Mouse (Mus musculus) skeletal muscle tissue, adult 2 months (tissue): ENCODE results near the gene Tmem177.

Experiments used
- DNase-seq: peaks from one replicate; pipeline ENCODE4 v3.0.0-alpha.2; 2012; ENCODE audit warnings: low read depth, low spot score

Gene Tmem177

DNA sequence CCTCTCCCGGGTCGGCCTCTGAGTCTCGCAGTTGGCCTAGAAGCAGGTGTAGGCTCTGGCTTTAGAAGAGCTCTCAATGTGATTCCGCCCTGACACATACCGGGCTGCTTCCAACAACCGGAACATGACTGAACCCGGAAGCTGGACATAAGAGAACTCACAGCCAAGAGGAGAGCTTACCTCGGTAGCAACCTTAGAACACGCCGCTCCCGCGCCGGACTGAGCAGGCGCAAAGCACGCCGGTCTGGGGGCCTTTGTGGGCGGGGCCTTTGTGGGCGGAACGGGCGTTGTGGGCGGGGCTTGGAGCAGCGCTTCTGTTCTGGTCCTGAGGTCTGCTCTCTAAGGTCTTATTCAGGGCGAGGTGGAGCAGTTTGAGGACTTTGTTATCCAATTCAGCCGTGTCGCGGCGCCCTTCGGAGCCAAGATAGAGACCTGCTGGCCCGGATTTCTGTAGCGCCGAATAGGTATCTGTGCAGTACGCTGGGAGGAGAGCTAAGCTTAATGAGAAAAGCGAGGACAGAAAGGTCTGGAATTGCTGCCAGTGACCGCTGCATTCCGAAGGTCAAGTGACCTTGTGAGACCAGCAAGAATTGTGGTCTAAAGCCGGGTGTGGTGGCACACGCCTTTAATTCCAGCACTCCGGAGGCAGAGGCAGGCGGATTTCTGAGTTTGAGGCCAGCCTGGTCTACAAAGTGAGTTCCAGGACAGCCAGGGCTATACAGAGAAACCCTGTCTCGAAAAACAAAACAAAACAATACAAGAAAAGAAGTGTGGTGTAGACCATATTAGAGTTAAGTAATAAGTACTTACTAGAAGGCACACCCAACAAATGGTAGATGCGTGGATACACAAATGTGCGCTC is at the start of gene Tmem177:
Tmem177 (minus strand) TSS at position 256 of the 862 bp plus-strand sequence.
- DNase-seq, result peak; percentile 90

DNA sequence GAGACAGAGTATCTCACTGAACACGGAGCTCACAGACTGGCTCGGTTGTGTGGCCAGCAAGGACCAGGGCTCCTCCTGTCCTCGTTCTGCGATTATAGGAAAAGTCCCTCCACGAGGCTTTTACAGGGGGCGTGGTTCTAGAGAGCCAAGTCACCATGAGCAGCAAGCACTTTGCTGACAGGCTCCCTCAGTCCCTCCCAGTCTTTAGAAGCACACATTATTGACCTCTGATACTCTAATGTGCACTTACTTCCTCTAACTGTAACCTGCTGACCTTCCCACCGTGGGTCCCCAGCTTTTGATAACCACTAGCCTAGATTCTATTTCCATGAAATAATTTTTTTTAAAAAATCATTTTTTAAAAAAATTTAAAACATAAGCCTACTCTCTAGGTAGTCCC is 46.9 kb upstream of the Tmem177 start:
- DNase-seq, result no peak

DNA sequence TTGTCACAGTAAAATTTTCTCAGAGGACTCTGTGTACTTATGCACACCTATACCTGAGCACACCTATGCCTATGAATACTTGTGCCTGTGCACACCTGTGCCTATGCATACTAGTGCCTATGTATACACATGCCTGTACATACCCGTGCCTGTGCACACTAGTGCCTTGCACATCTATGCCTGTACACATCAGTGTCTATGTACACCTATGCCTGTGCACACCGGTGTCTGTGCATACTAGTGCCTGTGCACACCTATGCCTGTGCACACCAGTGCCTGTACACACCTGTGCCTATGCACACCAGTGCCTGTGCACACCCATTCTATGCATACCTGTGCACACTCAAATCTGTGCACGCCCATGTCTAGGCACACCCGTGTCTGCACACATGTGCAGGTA is 46.5 kb upstream of the Tmem177 start:
- no peak for DNase-seq

DNA sequence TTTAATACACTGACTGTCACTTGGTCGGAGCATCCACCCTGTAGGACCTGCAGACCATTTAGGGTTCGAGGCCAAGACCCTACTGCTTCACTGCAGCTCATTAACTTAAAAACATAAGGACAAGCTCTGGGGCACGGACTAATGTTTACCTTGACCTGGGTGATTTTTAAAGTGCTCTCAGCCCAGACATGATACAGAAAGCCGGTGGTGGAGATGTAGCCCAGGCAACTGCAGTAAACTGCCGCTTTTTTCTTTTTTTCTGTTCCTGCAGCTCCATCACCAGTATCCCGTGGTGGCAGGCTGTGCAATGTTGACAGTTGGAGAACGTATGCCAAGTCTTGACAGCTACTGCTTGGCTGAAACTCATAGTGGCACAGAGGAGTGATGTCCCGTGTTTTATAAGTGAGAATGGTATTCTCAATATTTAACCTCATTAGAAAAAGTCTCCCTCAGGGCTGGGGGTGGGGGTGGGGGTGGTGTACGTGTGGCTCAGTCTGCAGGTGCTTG is 44.8 kb upstream of the Tmem177 start:
- no peak for DNase-seq

DNA sequence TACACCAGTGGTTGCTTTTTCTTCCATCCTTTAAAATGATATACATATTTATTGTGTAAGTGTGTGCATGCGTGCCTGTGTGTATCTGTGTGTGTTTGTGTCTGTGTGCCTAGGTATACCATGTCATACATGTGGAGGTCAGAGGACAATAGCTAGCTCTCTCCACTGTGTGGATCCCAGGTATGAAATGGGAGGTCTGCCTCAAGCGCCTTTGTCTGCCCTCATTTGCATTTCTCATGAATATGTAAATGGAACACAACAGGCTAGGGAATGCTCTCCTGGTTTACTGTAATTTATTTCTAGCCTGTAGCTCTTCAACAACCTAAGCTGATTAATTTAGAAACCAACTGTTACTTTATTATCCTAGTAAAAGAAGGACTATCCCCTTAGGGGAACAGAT is 41.7 kb upstream of the Tmem177 start:
- no peak for DNase-seq

DNA sequence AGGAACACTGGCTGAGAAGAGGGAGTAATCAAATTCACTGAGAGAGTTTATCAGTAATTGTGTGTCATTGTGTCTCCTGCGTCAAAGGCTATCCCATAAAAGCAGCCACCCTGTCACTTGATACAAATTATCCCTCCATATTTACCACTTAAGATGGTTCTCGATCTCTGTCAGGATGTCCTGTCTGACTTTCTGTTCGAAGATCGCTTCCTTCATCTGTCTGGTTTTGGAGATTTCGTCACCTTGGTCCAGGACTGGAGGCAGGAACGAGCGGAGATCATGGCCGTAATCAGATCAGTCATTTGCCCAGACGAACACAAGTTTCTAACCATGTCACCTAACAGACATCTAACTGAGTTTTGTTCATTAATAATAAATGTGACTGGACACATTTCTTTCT is 40.4 kb upstream of the Tmem177 start:
- no peak for DNase-seq

DNA sequence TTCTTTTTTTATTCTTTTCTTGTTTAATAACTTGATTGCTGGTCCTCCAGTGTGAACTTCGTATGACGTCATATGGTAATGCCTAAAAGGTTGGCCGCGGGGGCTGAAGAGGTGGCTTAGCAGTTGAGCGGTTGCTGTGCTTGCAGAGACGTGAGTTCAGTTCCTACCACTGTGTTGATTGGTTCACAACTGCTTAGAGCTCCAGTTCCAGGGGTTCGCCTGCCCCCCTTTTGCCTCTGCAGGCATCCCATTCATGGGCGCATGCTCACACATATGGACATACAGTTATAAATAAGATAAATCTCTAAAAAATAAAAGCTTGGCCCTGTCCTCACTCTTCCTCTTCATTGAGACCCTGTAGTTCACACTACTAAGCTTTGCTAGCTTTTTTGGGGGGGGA is 37.1 kb upstream of the Tmem177 start:
- DNase-seq, result no peak

DNA sequence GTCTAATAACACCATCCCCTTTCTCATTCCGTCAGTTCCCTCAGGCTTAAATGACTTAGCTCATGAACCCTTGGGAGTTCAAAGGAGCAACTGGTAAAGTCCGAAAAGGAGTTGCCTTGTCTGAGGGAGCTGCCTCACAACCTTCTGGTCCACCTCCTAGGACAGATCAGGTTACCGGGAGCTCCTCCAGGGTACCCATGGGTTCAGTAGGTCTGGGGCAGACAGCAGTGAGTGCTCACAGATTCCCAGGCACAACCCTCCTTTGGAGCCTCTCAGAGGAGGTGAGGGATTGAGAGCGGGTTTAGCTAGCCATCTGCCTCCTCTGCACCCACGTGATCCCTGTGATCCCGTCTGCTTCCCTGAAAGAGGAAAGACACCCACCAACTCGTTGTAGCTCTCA is 23.9 kb upstream of the Tmem177 start:
- DNase-seq, result no peak

DNA sequence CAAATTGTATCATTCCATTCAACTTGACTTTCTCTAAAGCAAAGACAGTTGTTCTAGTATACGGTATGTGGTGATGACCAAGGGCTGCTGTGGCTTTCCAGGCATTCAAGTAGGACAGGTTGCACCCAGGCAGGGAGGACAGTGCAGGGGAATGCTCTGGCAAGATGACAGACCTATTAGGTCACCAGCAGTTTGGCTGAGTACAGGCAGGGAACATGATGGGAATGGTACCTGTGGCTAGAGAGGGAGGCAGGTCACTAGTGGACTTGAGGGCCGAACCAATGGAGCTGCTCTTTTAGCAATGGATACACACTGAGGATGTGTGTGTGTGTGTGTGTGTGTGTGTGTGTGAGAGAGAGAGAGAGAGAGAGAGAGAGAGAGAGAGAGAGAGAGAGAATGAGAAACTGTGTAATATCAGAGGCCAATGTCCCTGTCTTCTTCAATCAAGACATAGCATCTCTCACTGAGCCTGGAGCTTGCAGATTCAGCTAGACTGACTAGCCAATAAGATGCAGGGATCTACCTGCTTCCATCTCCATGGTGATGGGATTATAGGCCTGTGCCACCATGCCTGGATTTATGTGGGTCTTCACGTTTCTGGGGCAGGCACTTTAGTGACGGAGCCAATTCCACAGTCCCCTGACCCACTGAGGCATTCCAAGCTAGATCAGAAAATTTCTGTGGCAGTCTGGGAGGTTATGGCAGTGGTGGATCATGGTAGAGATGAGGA is 18.6 kb upstream of the Tmem177 start:
- no peak for DNase-seq

DNA sequence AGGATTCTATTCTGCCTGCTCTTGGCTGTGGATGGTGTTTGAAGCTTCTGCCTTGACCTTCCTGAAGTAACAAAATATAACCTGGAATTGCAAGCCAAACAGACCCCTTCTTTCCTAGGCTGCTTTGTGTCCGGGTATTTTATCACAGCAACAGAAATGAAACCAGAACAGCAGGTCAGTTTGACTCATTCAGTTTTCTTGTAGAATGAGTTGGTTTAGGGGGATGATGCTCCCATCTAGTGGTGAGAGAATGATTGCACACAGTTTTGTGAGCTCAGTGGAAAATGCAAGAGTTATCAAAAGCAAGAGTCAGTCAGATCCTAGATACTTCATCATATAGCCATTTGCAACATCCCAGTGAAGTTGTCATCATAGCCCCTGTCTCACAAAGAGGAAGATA is 16.7 kb upstream of the Tmem177 start:
- DNase-seq, result peak; percentile 6

DNA sequence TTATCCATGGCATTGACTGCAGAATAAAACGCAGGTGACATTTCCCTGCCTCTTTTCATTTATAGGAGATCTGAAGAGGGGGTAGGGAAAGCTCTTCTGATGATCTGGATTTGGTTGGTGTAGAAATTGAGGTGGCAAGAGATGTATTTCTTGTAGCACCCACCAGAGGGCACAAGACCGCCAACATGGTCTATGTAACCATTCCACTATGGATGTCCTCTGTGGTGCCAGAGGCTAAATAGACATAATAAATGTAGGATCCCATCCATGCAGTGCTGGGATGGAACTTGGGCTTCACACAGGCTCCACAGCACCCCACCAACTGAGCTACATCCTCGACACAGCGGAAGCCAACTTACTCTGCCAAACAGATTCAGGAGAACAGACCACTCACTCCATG is 6.3 kb upstream of the Tmem177 start:
- DNase-seq, result no peak

DNA sequence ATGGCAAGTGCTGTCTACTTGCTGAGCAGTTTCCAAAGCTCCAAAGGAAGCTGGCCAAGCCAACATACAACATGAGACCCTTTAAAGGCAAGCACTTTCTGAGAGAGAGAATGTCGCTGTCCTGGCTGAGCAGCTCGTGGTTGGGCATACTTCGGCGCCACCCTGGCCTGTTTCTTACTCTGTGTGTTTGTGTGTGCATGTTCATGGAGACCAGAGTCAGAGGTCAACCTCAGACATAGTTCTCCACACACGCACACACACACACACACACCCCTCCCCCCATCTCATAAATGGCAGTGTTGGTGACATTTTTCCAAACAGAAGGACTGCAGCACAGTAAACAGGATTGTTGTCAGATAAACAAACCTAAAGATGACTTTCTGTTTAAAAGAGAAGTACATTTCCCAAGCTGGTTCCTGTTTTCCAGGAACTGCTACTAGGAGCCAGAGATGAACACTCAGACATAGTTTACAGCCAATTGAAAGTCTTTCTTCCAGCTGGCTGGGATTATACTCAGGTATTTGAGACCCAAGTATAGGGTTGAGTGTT is 3.9 kb upstream of the Tmem177 start:
- DNase-seq, result no peak

DNA sequence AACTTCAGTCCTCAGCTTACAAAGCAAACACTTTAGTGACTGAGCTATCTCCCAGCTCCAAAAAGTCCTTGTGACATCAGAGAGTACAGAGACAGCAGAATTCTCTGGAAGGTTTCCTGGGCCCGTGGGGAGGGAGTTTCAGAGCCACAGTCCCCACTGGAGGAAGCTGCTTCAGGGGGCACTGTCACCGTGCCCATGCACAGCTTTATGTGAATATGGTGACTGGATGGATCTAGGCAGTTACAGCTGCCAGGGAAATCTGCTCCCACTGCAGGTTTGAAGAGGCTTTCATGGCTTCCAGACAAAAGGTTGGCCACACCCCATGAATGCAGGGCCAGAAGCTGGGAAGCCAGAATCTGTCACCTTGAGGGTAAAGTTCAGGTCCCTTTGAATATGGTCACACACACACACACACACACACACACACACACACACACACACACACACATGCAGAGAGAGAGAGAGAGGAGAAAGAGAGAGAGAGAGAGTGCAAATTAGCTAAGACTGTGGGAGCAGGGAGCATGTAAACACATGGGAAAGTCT is 5.7 kb downstream of the Tmem177 start:
- no peak for DNase-seq

DNA sequence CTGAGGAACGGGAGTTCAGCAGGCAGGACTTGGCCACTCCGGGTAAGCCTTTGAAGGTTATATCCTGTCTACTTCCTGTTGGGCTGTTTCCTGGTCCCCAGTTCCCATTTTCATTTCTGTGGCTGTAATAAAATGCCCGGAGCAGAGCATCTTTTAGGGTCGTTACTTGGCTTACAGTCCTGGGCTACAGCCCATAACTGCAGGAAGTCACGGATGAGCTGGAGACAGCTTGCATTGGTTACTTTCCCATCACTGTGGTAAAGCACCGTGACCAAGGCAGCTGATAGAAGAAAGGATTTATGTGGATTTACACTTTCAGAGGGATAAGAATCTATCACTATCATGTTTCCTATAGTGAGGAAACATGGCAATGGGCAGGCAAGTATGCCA is 9.8 kb downstream of the Tmem177 start:
- DNase-seq, result no peak

DNA sequence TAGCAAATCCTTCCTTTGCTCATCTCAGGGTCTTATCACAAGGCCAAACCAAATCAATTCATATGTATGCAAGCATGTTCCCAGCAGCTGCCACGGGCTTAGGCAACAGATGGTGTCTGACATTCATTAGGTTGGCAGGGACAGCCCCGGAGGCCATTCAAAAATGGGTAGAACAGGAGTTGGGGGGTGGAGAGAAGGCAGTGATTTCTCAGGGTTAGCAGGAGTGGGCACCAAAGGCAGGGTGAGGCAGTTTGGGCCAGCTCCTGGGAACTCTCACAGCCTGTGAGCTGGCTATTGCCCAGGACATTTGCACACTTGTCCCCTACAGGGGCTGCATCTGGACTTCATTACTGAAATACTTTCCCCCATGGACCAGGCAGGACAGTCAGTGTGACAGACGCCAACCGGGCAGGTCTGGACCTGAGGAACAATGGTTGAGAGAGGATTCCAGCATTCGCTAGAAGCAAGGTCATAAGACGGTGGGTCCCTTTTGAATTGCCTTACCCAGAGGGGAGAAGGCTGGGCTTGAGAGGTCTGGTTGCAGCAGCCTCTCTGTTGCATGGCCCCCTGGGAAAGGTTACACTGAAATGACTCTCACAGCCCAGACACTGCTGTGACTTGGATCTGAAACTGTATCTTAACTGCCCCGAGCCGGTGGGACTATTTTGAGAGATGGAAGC is 10.3 kb downstream of the Tmem177 start:
- peak; percentile 69 for DNase-seq

DNA sequence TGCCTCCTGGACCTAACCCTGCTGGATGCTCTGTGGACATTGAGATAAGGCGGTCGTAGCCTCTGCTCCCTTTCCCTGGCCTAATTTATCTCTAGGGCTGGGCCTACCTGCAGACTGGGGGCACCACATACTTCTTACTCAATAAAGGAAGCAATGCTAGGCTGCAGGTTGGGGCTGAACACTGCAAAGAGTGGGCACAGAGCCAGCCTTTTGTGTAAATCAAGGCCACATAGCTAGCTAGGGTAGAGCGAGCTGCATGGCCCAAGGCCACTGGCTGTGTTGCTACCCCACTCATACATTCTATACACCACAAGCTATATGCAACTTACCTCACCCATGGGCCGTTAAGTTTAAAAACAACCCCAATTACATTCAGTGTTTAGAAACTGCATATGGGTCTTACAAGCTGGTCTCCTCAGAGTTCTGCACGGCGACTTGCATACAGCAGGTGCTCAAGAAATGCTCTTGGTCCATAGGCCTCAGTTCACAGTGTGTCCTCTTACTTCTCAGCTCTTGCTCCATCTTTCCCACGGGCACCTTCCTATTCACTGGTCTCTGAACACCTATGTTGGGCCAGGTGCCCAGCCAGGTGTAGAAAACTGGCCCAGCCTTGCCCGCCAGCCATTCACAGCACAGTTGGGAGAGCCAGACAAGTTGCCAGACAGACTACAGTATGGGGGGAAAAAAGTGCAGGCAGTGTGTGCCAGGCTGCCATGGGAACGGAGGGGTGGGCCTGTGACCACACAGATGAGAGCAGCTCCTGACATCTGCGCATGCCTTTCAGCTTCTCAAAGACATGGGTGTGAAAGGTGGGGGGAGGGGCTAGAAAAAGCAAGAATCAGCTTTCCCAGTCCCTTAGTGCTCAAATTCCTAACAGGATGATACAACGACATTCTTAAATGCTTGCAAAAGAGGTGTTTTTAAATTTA is 13.5 kb downstream of the Tmem177 start:
- no peak for DNase-seq

DNA sequence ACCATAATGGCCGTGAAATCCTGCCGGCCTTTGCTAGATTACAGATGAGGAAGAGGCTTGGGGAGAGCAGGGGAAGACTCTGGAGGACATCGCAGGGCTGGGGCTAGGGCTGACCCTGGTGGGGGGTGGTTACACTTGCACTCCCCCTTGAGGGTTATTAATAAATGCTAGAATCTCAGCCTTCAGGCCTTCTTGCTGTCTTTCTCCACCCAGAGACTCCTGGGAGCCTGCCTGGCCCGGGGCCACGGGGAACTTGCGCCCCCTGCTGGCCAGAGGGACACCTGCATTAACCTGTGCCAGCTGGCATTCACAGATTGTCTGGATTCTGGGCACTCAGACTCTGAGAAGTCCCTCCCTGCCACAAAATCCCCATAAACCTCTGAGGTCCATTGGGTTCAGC is 18.1 kb downstream of the Tmem177 start:
- DNase-seq, result peak; percentile 54

DNA sequence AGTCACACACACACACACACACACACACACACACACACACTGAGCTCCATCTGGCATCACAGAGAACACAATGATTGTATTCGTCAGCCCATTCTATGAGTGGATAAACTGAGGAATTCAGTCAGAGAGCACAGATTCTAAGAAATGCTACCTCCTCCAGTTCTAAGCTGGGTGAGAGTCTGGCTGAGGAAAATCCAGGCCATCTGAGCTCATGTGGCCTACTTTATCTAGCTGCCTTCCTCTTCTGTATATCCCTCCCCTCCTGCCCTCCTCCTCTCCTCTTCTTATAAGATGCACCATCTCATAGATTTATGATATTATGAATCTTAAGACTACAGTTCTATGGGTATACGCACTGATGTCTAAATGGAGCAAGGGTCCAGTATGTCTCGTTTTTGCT is 19.4 kb downstream of the Tmem177 start:
- DNase-seq, result no peak

DNA sequence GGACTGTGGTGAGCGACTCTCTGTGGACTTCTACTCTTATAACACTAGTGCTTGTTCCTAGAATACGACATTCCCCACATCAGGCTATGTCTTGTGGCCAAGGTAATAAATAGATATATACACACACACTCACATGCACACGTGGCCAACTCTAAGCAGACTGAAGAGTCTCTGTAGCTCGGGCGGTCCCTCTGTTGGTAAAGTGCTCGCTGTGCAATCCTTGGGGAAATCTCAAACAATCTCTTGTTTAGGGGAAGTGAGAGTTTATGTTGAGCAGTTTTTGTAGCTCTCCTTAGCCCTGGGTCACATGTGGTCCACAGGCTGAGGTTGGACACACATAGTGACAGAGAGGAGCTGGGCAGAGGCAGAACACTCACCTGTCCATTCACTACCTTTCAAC is 20.1 kb downstream of the Tmem177 start:
- DNase-seq, result no peak

DNA sequence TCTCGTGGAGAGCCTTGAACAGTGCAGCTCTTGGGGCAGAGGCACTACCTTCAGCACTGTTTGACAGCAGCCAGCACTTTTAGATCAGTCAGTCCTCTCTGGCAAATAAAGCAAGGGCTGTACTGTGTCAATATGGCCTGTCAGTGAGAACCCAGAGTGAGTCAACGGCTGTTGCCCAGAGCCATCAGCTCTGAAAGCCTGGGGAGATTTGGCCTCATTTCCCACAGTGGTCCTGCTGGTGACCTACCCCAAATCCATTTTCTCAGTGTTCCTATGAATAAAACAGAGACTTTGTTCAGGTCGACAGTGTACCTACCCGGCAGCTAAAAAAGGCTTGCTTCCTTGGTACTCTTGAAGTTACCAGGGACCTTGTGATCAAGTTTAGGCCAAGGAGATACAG is 21.1 kb downstream of the Tmem177 start:
- DNase-seq, result no peak

DNA sequence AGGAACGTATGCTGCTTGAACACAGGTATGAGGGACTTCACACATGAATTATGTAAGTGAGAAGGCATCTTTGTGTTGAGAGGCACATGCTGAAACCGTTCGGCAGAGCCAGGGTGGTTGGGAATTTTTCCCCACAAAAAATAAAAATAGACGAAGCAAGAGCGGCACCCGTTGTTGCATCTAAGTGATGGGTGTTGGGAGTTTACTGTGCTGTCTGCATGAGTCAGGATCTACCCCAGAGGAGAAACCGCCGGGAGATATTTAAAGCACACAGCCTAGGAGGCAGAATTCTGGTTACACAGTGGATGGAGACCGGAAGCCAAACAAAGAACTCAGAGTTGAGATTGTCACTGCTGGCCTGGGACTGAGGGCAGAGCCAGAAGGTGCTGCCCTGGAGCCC is 21.9 kb downstream of the Tmem177 start:
- DNase-seq, result no peak
